Mouse (Mus musculus) liver, embryonic 18 days (tissue): ENCODE data around the gene Ndufa4l2. TPM values are rescaled to one million over a fixed set of nuclear protein-coding genes. Genes with fewer than 3 reads are reported as not detected.

ENCODE experiments used
- polyA plus RNA-seq: library from polyadenylated mRNA; depleted of rRNA; stranded (reverse); fragments of >200 nt; gene quantifications from 2 replicates; pipeline ENCODE4 v1.2.3, GENCODE M21; 2012; rRNA removed

Gene Ndufa4l2
- polyA plus RNA-seq, result 58.2 and 83.8 TPM in 2 replicates

GRCm38 (mm10) chr10:127514764-127515163, at the start of gene Ndufa4l2:
TSS of gene Ndufa4l2 (plus strand) at chr10:127514967.

GRCm38 (mm10) chr10:127500894-127501893, 13.6 kb upstream of the Ndufa4l2 start, which contains the start of gene Stac3:
TSS of gene Stac3 (plus strand) at chr10:127501686.

GRCm38 (mm10) chr10:127522088-127522581, 7.4 kb downstream of the Ndufa4l2 start, which contains the start of gene Shmt2:
TSS of gene Shmt2 (minus strand) at chr10:127522444.

GRCm38 (mm10) chr10:127534036-127534928, 19.5 kb downstream of the Ndufa4l2 start, which contains the start of gene Nxph4:
TSS of gene Nxph4 (minus strand) at chr10:127534559.

Other genes starting within 250 kb of the Ndufa4l2 start
- 57.1 and 59.5 TPM in 2 replicates for gene Dctn2, start 248.6 kb upstream of the Ndufa4l2 start, polyA plus RNA-seq
- 6.1 and 8.2 TPM in 2 replicates for gene Mbd6, start 225.9 kb upstream of the Ndufa4l2 start, polyA plus RNA-seq
- 45.8 and 49.7 TPM in 2 replicates for gene Mars, start 203.2 kb upstream of the Ndufa4l2 start, polyA plus RNA-seq
- gene Arhgap9, start 193.0 kb upstream of the Ndufa4l2 start, polyA plus RNA-seq, result 11.3 and 12.3 TPM in 2 replicates
- 0.48 and 0.55 TPM in 2 replicates for gene Gli1, start 173.0 kb upstream of the Ndufa4l2 start, polyA plus RNA-seq
- gene Inhbe, start 160.6 kb upstream of the Ndufa4l2 start, polyA plus RNA-seq, result 15.8 and 17.1 TPM in 2 replicates
- 5.6 and 6.3 TPM in 2 replicates for gene Inhbc, start 144.5 kb upstream of the Ndufa4l2 start, polyA plus RNA-seq
- gene R3hdm2, start 134.6 kb upstream of the Ndufa4l2 start, polyA plus RNA-seq, result 10.7 and 13.9 TPM in 2 replicates
- 0.37 and 0.73 TPM in 2 replicates for gene Stac3, start 13.3 kb upstream of the Ndufa4l2 start, polyA plus RNA-seq
- 109 and 125 TPM in 2 replicates for gene Shmt2, start 7.5 kb downstream of the Ndufa4l2 start, polyA plus RNA-seq
- 0.03 and 0.07 TPM in 2 replicates for gene Nxph4, start 19.6 kb downstream of the Ndufa4l2 start, polyA plus RNA-seq
- gene Lrp1, start 106.2 kb downstream of the Ndufa4l2 start, polyA plus RNA-seq, result 38.9 and 48.4 TPM in 2 replicates
- 18.8 and 20.1 TPM in 2 replicates for gene Stat6, start 128.0 kb downstream of the Ndufa4l2 start, polyA plus RNA-seq
- 4.6 and 6.2 TPM in 2 replicates for gene Nemp1, start 151.9 kb downstream of the Ndufa4l2 start, polyA plus RNA-seq
- 7.7 and 8.1 TPM in 2 replicates for gene Nab2, start 153.6 kb downstream of the Ndufa4l2 start, polyA plus RNA-seq
- 0.17 and 0.19 TPM in 2 replicates for gene Myo1a, start 190.2 kb downstream of the Ndufa4l2 start, polyA plus RNA-seq
- 6.1 and 6.2 TPM in 2 replicates for gene Tac2, start 209.5 kb downstream of the Ndufa4l2 start, polyA plus RNA-seq
- gene Zbtb39, start 224.6 kb downstream of the Ndufa4l2 start, polyA plus RNA-seq, result 2.8 and 3.2 TPM in 2 replicates
- 16.2 and 17.6 TPM in 2 replicates for gene Gpr182, start 236.8 kb downstream of the Ndufa4l2 start, polyA plus RNA-seq
- 0.14 and 0.21 TPM in 2 replicates for gene Rdh1, start 244.8 kb downstream of the Ndufa4l2 start, polyA plus RNA-seq
- gene Rdh16f1, start 244.8 kb downstream of the Ndufa4l2 start, polyA plus RNA-seq, result 0.08 and 0.13 TPM in 2 replicates